Mouse (Mus musculus): ENCODE results near the gene Gja5. TPM values are rescaled to one million over a fixed set of nuclear protein-coding genes. Genes with fewer than 3 reads are reported as not detected.

Gja5 gene
- polyA plus RNA-seq (2015; fragmentation: Nextera tagmentation; extraction: Ambion mirVana), result 2.2 and 3.1 TPM in 2 replicates

DNA sequence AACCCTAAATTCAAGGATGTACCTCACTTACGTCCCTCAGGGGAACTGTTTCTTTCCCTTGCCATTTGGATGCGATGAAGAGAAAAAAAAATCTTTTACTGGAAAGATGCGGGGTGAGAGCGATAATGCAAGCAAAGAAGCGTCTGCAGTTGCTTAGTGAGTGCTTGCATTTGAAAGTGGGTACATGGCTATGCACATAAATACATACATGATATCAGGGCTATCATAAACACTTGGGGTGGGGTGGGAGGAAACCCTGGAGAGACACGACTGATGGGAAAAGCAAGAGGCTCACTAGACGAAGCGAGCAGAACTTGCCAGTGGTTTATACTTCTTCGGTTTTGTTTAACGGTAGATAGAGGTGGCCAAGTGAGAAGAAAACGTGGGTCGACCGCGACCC is at the start of gene Gja5:
Gja5 (plus strand) TSS at position 301 of the 400 bp plus-strand sequence.
- H3K36me3 ChIP-seq (replicated peaks), result no peaks in the 10 kb centered on the region
- peak within 1 kb of the TSS; percentile 93 for H3K4me2 ChIP-seq
- H3K9me3 ChIP-seq (replicated peaks), result no peaks in the 10 kb centered on the region
- peak within 1 kb of the TSS; percentile 75 for H3K4me3 ChIP-seq (replicated peaks)
- H3K4me1 ChIP-seq (replicated peaks), result peaks cover 28% of the 10 kb centered on the region
- no peak for ATAC-seq (ENCODE audit: insufficient read depth)
- peak within 1 kb of the TSS; percentile 87 for H3K9ac ChIP-seq
- H3K27me3 ChIP-seq, result peaks cover 11% of the 10 kb centered on the region; the same call in 1 of the 2 replicates
- peak within 1 kb of the TSS; percentile 43 for H3K27ac ChIP-seq (replicated peaks)
- 11% methylated on average over 14 of the region's 14 CpGs for WGBS (ENCODE audit: insufficient replicate concordance)

DNA sequence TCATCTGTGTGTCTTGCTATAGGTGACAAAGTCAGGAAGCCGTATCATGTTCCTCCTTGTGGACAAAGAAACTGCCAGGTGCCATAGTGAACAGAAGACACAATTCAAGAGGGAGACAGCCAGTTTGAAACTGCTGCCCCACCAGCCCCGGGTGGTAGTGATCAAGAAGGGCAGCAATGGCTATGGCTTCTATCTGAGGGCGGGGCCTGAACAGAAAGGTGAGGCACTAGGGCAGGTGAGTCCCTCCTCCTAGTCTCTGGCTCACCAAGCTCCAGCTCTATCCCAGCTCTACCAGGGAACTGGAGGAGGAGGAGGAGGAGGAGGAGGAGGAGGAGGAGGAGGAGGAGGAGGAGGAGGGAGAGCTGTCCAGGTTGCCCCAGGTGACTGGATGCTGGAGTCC is 48.7 kb upstream of the Gja5 start:
- H3K4me3 ChIP-seq (replicated peaks), result no peak overlapping the region
- no peak for ATAC-seq (ENCODE audit: insufficient read depth)
- no peaks in the 10 kb centered on the region for H3K27me3 ChIP-seq
- H3K4me2 ChIP-seq, result no peak overlapping the region
- no peaks in the 10 kb centered on the region for H3K4me1 ChIP-seq (replicated peaks)
- H3K9ac ChIP-seq, result no peak overlapping the region
- WGBS (ENCODE audit: insufficient replicate concordance), result 58% methylated on average over 3 of the region's 3 CpGs
- no peaks in the 10 kb centered on the region for H3K9me3 ChIP-seq (replicated peaks)
- H3K36me3 ChIP-seq (replicated peaks), result no peaks in the 10 kb centered on the region; the same call in 1 of the 2 replicates
- no peak overlapping the region for H3K27ac ChIP-seq (replicated peaks)

DNA sequence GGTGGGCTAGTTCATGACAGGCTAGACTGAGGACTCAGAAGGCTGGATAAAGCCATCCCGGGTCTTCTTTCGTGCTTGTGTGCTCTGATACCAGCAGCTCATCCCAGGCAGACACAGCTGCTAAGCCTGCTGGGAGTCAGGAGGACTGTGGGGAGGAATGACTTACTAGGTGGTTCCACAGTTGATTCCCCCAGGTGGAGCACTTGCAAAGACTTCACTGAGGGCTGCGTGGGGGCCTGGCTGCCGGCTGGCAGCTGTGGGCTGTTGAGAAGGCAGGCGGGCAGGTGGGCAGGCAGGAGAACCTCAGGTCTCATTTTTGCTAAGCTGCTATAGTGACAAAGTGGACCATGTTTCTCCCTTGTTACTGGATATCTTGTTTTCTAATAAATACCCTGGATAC is 44.0 kb upstream of the Gja5 start:
- Histone ChIP-seq H3K36me3 (replicated peaks) (no peaks in the 10 kb centered on the region; the same call in 1 of the 2 replicates), H3K9me3 (replicated peaks) (no peaks in the 10 kb centered on the region), H3K27me3 (no peaks in the 10 kb centered on the region), H3K4me1 (replicated peaks) (no peaks in the 10 kb centered on the region), H3K4me2 (no peak overlapping the region), H3K27ac (replicated peaks) (no peak overlapping the region), H3K4me3 (replicated peaks) (no peak overlapping the region), H3K9ac (no peak overlapping the region)
- 78% methylated on average over 5 of the region's 5 CpGs for WGBS (ENCODE audit: insufficient replicate concordance)
- no peak for ATAC-seq (ENCODE audit: insufficient read depth)

DNA sequence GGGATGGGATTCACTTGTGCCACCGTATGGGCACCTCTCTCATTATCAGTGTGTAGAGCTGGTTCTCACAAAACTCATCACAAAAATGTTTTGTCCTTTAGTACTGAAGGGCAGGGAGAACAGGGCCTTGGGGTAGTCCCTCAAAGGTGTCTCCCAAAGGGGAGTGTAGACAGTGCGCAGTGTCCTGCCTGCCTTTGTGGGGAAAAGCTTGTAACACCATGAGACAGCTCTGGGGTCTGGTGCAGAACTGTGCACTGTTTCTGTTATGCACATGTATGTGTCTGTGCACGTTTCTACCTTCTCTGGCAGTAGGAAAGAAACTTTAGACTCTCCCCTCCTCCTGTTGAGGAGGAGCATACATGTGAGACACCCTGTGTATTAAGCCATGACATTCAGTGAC is 36.6 kb upstream of the Gja5 start:
- Histone ChIP-seq H3K4me3 (replicated peaks) (no peak overlapping the region), H3K4me1 (replicated peaks) (no peaks in the 10 kb centered on the region), H3K36me3 (replicated peaks) (peaks cover 41% of the 10 kb centered on the region), H3K9ac (no peak overlapping the region), H3K27ac (replicated peaks) (no peak overlapping the region), H3K4me2 (no peak overlapping the region), H3K27me3 (no peaks in the 10 kb centered on the region), H3K9me3 (replicated peaks) (no peaks in the 10 kb centered on the region)
- 74% methylated on average over 3 of the region's 3 CpGs for WGBS (ENCODE audit: insufficient replicate concordance)
- no peak for ATAC-seq (ENCODE audit: insufficient read depth)

DNA sequence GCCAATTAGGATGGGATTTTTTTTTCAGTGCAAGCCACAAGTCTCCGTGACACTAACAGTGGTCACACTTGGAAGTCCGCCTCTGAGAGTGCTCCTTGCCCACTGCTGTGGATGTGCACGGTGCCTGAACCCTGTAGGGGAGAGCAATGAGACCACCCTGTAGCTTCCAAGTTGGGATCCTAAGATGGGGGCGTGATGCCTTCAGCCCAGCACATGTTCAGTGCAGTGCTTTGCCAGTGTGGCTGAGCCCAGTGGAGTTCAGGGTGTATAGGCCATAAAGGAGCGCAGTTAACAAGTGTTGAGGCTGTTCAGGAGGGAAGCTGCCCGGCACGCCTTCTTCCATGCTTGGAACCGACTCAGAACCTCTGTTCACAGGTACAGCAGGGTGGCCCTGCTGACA is 35.9 kb upstream of the Gja5 start:
- H3K9me3 ChIP-seq (replicated peaks), result no peaks in the 10 kb centered on the region
- no peaks in the 10 kb centered on the region for H3K4me1 ChIP-seq (replicated peaks)
- no peak overlapping the region for H3K27ac ChIP-seq (replicated peaks)
- H3K4me2 ChIP-seq, result no peak overlapping the region
- H3K27me3 ChIP-seq, result no peaks in the 10 kb centered on the region
- ATAC-seq (ENCODE audit: insufficient read depth), result no peak
- no peak overlapping the region for H3K9ac ChIP-seq
- peaks cover 48% of the 10 kb centered on the region for H3K36me3 ChIP-seq (replicated peaks)
- no peak overlapping the region for H3K4me3 ChIP-seq (replicated peaks)
- WGBS (ENCODE audit: insufficient replicate concordance), result 74% methylated on average over 8 of the region's 8 CpGs

DNA sequence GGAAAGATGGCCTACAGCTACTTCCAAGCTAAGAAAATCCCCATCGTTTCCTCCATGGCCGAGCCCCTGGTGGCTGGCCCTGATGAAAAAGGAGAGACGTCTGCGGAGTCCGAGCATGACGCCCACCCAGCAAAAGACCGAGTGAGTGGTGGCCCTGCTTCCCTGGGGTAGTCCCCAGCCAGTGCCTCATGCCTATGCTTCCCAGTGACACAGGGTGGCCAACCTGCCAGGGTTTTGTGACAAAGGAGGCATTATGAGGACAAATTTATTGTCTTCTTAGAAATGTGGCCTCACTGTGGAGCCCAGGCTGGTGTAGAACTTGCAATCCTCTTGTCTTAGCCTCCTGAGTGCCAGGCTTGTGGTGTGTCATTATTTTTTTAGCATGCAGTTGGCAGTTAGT is 35.4 kb upstream of the Gja5 start:
- Histone ChIP-seq H3K9me3 (replicated peaks) (no peaks in the 10 kb centered on the region), H3K36me3 (replicated peaks) (peaks cover 53% of the 10 kb centered on the region), H3K4me2 (no peak overlapping the region), H3K4me1 (replicated peaks) (no peaks in the 10 kb centered on the region), H3K9ac (no peak overlapping the region), H3K27ac (replicated peaks) (no peak overlapping the region), H3K4me3 (replicated peaks) (no peak overlapping the region), H3K27me3 (no peaks in the 10 kb centered on the region)
- WGBS (ENCODE audit: insufficient replicate concordance), result 85% methylated on average over 7 of the region's 7 CpGs
- no peak for ATAC-seq (ENCODE audit: insufficient read depth)

DNA sequence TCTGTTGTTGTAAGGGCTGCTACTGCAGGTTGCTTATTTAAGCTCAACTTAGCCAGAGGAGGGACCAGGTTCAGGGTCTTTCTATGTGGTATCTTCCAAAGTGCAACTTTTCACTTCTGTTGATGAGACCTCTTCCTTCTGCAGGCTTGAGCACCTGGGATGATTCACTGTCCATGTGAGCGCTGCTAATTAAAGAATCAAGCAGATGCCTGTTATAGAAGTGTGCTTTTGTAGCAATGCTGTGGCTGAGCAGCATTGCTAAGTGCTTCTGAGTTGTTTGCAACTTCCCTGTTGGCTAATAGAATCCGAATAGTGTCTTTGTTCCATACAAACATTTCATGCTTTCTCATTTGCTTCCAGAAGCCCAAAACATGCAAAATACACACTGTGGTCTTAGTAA is 34.2 kb upstream of the Gja5 start:
- Histone ChIP-seq H3K4me2 (no peak overlapping the region), H3K27ac (replicated peaks) (no peak overlapping the region), H3K4me3 (replicated peaks) (no peak overlapping the region), H3K9ac (no peak overlapping the region), H3K36me3 (replicated peaks) (peaks cover 62% of the 10 kb centered on the region), H3K27me3 (no peaks in the 10 kb centered on the region), H3K4me1 (replicated peaks) (no peaks in the 10 kb centered on the region), H3K9me3 (replicated peaks) (no peaks in the 10 kb centered on the region)
- no peak for ATAC-seq (ENCODE audit: insufficient read depth)
- 72% methylated on average over 2 of the region's 2 CpGs for WGBS (ENCODE audit: insufficient replicate concordance)

DNA sequence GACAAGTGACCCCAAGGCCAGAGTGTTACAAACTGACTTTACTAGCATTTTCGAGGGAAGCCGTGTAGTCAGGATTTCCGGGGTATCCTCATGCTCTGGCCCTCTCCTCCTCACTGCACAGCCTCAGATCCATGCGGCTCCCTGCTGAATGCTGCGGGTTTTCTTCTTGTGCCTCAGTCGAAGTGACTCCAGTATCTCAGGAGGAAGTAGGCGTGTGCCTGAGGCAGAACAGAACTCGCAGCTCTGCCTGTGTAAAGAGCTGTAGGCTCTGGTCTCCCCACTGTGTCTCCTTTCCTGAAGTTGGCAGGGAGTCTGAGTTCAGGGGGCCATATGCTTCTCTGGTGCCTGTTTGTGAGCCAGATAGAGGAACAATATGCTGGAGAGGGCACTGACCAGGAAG is 33.4 kb upstream of the Gja5 start:
- 81% methylated on average over 8 of the region's 8 CpGs for WGBS (ENCODE audit: insufficient replicate concordance)
- H3K4me2 ChIP-seq, result no peak overlapping the region
- no peak overlapping the region for H3K9ac ChIP-seq
- H3K36me3 ChIP-seq (replicated peaks), result peaks cover 67% of the 10 kb centered on the region
- H3K27me3 ChIP-seq, result no peaks in the 10 kb centered on the region
- H3K4me3 ChIP-seq (replicated peaks), result no peak overlapping the region
- no peak overlapping the region for H3K27ac ChIP-seq (replicated peaks)
- no peaks in the 10 kb centered on the region for H3K9me3 ChIP-seq (replicated peaks)
- no peak for ATAC-seq (ENCODE audit: insufficient read depth)
- H3K4me1 ChIP-seq (replicated peaks), result no peaks in the 10 kb centered on the region

DNA sequence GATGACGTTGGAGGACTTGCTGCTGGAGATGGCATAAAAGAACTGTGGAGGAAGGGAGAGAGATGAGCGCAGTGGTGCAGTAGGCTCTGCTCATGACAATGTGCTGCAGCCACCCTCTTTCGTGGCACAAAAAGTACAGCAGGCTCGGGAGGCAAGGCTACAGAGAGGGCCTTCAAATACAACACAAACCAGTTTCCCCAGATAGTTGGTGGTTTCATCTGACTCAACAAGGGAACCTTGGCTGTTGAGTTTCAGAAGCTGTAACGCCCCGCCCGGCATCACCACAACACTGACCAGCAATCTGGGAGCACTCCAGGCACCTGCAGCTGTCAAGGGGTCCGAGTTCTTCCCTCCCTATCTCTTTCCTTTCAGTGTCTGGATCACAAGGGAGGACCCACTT is 32.0 kb upstream of the Gja5 start:
- ATAC-seq (ENCODE audit: insufficient read depth), result no peak
- Histone ChIP-seq H3K4me3 (replicated peaks) (no peak overlapping the region), H3K4me1 (replicated peaks) (no peaks in the 10 kb centered on the region), H3K4me2 (no peak overlapping the region), H3K36me3 (replicated peaks) (peaks cover 68% of the 10 kb centered on the region), H3K27me3 (no peaks in the 10 kb centered on the region), H3K9ac (no peak overlapping the region), H3K27ac (replicated peaks) (no peak overlapping the region), H3K9me3 (replicated peaks) (no peaks in the 10 kb centered on the region)
- WGBS (ENCODE audit: insufficient replicate concordance), result 78% methylated on average over 8 of the region's 8 CpGs

DNA sequence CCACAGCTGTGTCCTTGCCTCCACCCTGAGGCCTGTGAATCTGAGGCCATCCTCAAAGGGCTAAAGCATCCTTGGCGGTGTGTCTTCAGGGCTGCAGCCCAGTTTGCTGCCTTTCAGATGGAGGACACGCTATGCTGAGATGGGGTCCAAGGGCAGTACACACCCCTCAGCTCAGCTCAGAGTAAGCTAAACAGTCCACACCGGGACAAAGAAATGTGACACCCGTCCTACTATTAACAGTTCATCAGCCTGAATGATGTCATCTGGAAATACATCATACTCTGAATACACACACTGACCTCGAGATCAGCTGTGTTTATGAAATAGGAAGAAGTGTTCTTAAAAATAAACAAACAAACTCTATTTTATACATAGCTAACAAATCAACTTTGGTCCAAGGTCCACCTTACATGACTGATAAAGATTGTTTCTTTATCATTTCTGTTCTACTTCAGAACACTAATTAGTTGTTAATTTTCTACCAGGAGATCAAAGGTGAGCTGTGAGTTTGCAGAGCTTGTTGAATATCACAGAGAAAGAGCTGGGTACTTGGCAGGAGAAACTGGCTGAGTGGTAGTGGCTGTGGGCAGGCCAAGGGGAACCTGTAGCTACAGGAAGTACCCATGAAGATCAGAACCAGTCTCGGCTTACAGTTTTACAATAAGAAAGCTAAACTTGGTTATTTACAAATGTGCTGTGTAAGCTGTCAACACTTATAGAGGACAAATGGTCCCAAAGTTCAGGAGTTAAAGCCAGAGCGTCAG is 29.5 kb upstream of the Gja5 start:
- no peaks in the 10 kb centered on the region for H3K9me3 ChIP-seq (replicated peaks)
- no peaks in the 10 kb centered on the region for H3K4me1 ChIP-seq (replicated peaks)
- no peak overlapping the region for H3K4me3 ChIP-seq (replicated peaks)
- no peaks in the 10 kb centered on the region for H3K27me3 ChIP-seq
- H3K27ac ChIP-seq (replicated peaks), result no peak overlapping the region
- H3K4me2 ChIP-seq, result no peak overlapping the region
- no peak overlapping the region for H3K9ac ChIP-seq
- peaks cover 66% of the 10 kb centered on the region for H3K36me3 ChIP-seq (replicated peaks)
- 72% methylated on average over 7 of the region's 7 CpGs for WGBS (ENCODE audit: insufficient replicate concordance)
- ATAC-seq (ENCODE audit: insufficient read depth), result no peak

DNA sequence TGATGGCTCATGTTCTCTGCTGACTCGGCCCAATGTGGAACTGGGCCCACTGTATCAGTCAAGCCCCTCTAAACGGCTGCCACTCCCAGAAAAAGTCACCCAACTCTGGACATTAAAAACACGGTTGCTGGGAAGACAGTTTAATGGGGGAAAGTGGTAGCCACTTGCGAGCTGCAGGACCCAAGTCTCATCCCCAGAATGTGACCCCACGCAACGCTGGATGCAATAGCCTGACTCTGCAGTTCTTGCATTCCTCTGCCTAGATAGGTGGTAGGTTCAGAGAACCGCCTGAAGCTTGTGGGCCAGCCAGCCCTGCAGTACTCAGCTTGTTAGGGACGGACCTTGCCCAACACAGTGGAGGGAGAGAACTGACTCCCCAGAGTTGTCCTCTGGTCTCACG is 25.0 kb upstream of the Gja5 start:
- Histone ChIP-seq H3K27me3 (no peaks in the 10 kb centered on the region), H3K9ac (no peak overlapping the region), H3K27ac (replicated peaks) (no peak overlapping the region), H3K9me3 (replicated peaks) (no peaks in the 10 kb centered on the region), H3K4me3 (replicated peaks) (no peak overlapping the region), H3K36me3 (replicated peaks) (peaks cover 50% of the 10 kb centered on the region), H3K4me1 (replicated peaks) (no peaks in the 10 kb centered on the region), H3K4me2 (no peak overlapping the region)
- ATAC-seq (ENCODE audit: insufficient read depth), result no peak
- WGBS (ENCODE audit: insufficient replicate concordance), result 76% methylated on average over 9 of the region's 9 CpGs

DNA sequence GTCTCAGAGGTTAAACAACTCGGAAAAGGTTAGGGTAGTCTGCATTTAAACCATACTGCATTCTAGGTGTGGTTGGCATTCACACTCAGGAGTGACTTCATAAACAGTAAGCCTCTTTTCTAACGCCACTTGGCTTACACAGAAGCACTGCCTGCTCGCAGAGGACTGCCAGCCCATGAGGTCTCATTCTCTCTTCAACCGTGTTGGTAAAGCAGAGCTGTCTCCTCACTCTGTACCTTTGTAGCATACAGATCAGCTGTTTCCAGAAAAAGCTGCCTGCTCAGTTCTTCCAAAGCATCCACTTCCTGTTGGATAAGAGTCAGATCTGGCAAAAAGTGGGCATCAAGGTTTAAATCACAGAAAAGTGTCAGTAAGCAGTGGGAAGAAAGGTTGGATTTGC is 24.1 kb upstream of the Gja5 start:
- Histone ChIP-seq H3K4me1 (replicated peaks) (no peaks in the 10 kb centered on the region), H3K4me3 (replicated peaks) (no peak overlapping the region), H3K4me2 (no peak overlapping the region), H3K9me3 (replicated peaks) (no peaks in the 10 kb centered on the region), H3K9ac (no peak overlapping the region), H3K27me3 (no peaks in the 10 kb centered on the region), H3K27ac (replicated peaks) (no peak overlapping the region), H3K36me3 (replicated peaks) (peaks cover 44% of the 10 kb centered on the region)
- 69% methylated on average over 4 of the region's 4 CpGs for WGBS (ENCODE audit: insufficient replicate concordance)
- no peak for ATAC-seq (ENCODE audit: insufficient read depth)
